ENCODE assay signal across 8 mouse cellular contexts in the genomic region with DNA sequence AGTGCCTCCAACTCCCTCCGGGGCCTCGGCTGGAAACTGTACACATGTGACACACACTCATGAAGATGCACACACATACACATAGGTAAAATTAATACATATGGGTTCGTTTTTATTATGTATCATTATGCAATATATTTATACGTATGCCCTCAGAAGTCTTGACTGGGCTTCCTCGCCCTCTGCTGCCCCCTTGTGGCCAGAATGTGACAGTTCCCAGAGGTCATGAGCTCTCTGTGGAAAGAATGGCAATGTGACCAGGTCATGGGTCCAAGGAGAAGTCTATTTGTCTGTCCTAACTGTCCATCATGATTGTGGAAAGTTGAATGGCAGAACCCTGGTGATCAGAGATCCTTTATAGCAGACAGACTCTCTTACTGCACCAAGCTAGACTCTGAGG. TPM values are rescaled to one million over a fixed set of nuclear protein-coding genes. Genes with fewer than 3 reads are reported as not detected.
A peak's percentile ranks its signal among the peaks of the same experiment; 100 is the strongest.
DNase-seq lines count a peak whose midpoint lies in the region; ATAC-seq and TF ChIP-seq lines count a peak whose summit lies in the region.

No protein-coding gene starts in this region.

- H3K9me3 ChIP-seq in forebrain, embryonic 14.5 days (replicated peaks; ENCODE audit: control insufficient read depth, low read length), result no peaks in the 10 kb centered on the region
- no peaks in the 10 kb centered on the region for H3K9me3 ChIP-seq in forebrain, embryonic 12.5 days
- H3K9me3 ChIP-seq in lung, postnatal 0 days (ENCODE audit: low read length), result no peaks in the 10 kb centered on the region

- no peak for TF ChIP-seq EP300 in lung, postnatal 0 days (IDR thresholded peaks at IDR 0.05)

- no peaks in the 10 kb centered on the region for H3K36me3 ChIP-seq in forebrain, embryonic 14.5 days (ENCODE audit: control insufficient read depth, insufficient read depth, low read length)
- H3K36me3 ChIP-seq in forebrain, embryonic 12.5 days (replicated peaks), result no peaks in the 10 kb centered on the region
- H3K36me3 ChIP-seq in lung, postnatal 0 days (ENCODE audit: insufficient read depth, low read length), result no peaks in the 10 kb centered on the region

- peak; percentile 63 for DNase-seq in forebrain, embryonic 14.5 days (ENCODE audit: low spot score)
- peak; percentile 82 for DNase-seq in adrenal gland, adult 2 months
- DNase-seq in embryo, embryonic 10 days (ENCODE audit: low spot score), result peak; percentile 81
- DNase-seq in heart, adult 8-10 months (ENCODE audit: low spot score), result peak; percentile 86
- DNase-seq in large intestine, adult 2 months (ENCODE audit: low read depth, low spot score), result peak; percentile 64
- DNase-seq in lung, postnatal 0 days (ENCODE audit: low spot score), result peak; percentile 79
- DNase-seq in right cerebral cortex, postnatal 4 days, result peak; percentile 78

- WGBS in forebrain, embryonic 14.5 days, result 21% methylated on average over 5 of the region's 5 CpGs
- 27% methylated on average over 5 of the region's 5 CpGs for WGBS in forebrain, embryonic 12.5 days
- 18% methylated on average over 5 of the region's 5 CpGs for WGBS in large intestine, adult 2 months
- 27% methylated on average over 5 of the region's 5 CpGs for WGBS in lung, postnatal 0 days

- no peak for ATAC-seq in forebrain, embryonic 14.5 days
- no peak for ATAC-seq in forebrain, embryonic 12.5 days (ENCODE audit: low FRiP score)
- peak; percentile 67 for ATAC-seq in lung, postnatal 0 days

- no peaks in the 10 kb centered on the region for H3K27me3 ChIP-seq in forebrain, embryonic 14.5 days (replicated peaks; ENCODE audit: control insufficient read depth, insufficient read depth, low read length)
- 0 out of 2 replicates have a peak, but pooled peaks cover 4% of the 10 kb centered on the region for H3K27me3 ChIP-seq in forebrain, embryonic 12.5 days
- no peaks in the 10 kb centered on the region for H3K27me3 ChIP-seq in lung, postnatal 0 days (replicated peaks; ENCODE audit: insufficient read depth, low read length)

- H3K4me2 ChIP-seq in forebrain, embryonic 14.5 days (ENCODE audit: low read length), result no peak overlapping the region
- H3K4me2 ChIP-seq in forebrain, embryonic 12.5 days, result no peak overlapping the region
- H3K4me2 ChIP-seq in lung, postnatal 0 days (replicated peaks; ENCODE audit: low read depth, low read length), result no peak overlapping the region

- H3K27ac ChIP-seq in forebrain, embryonic 14.5 days (ENCODE audit: low read depth, low read length), result no peak overlapping the region
- H3K27ac ChIP-seq in forebrain, embryonic 12.5 days, result no peak overlapping the region
- no peak overlapping the region for H3K27ac ChIP-seq in lung, postnatal 0 days (ENCODE audit: low read length)

- peak; percentile 97 for TF ChIP-seq CTCF in lung, postnatal 0 days (IDR thresholded peaks at IDR 0.05)

- no peak overlapping the region for H3K9ac ChIP-seq in forebrain, embryonic 14.5 days (ENCODE audit: low read length)
- no peak overlapping the region for H3K9ac ChIP-seq in forebrain, embryonic 12.5 days
- no peak overlapping the region for H3K9ac ChIP-seq in lung, postnatal 0 days (replicated peaks; ENCODE audit: low read depth)

- no peak overlapping the region for H3K4me3 ChIP-seq in forebrain, embryonic 14.5 days (ENCODE audit: low read depth, low read length)
- no peak overlapping the region for H3K4me3 ChIP-seq in forebrain, embryonic 12.5 days (replicated peaks)
- H3K4me3 ChIP-seq in lung, postnatal 0 days (ENCODE audit: low read depth, low read length), result no peak overlapping the region

- H3K4me1 ChIP-seq in forebrain, embryonic 14.5 days (ENCODE audit: control insufficient read depth, insufficient read depth, low read length), result no peaks in the 10 kb centered on the region
- no peaks in the 10 kb centered on the region for H3K4me1 ChIP-seq in forebrain, embryonic 12.5 days
- no peaks in the 10 kb centered on the region for H3K4me1 ChIP-seq in lung, postnatal 0 days (ENCODE audit: insufficient read depth, low read depth, low read length)

RNA-seq across cellular contexts. Expression of a gene that starts 8.6 kb away (rescaled TPM):
- polyA plus RNA-seq in forebrain, embryonic 14.5 days (2014; fragmentation: Nextera tagmentation; extraction: Ambion mirVana), result 4.1 and 6.0 TPM in 2 replicates
- 6.9 and 9.5 TPM in 2 replicates for polyA plus RNA-seq in forebrain, embryonic 12.5 days (2016; fragmentation: Nextera tagmentation; extraction: Ambion mirVana)
- total RNA-seq in adrenal gland, adult 2 months (2021), result 10 to 100 TPM; 22.1 to 24.6 TPM
- polyA plus RNA-seq in adrenal gland, adult 2 months (2012; rRNA removed), result 78.6 and 90.4 TPM in 2 replicates
- total RNA-seq in heart, adult 8-10 months (2022), result 10 to 100 TPM; 25.7 to 32.7 (median 28.6) TPM
- 4.1 and 8.1 TPM in 2 replicates for polyA plus RNA-seq in large intestine, adult 2 months (2012; rRNA removed)
- polyA plus RNA-seq in lung, postnatal 0 days (2015; fragmentation: Nextera tagmentation; extraction: Ambion mirVana), result 21.1 and 24.8 TPM in 2 replicates

RNA-seq across cellular contexts. Expression of a gene that starts 34.1 kb away (rescaled TPM):
- polyA plus RNA-seq in forebrain, embryonic 14.5 days (2014; fragmentation: Nextera tagmentation; extraction: Ambion mirVana), result 3.7 and 4.5 TPM in 2 replicates
- 2.0 and 2.7 TPM in 2 replicates for polyA plus RNA-seq in forebrain, embryonic 12.5 days (2016; fragmentation: Nextera tagmentation; extraction: Ambion mirVana)
- 1 to 10 TPM; 4.3 to 7.4 TPM for total RNA-seq in adrenal gland, adult 2 months (2021)
- polyA plus RNA-seq in adrenal gland, adult 2 months (2012; rRNA removed), result 8.0 and 10.0 TPM in 2 replicates
- total RNA-seq in heart, adult 8-10 months (2022), result 1 to 10 TPM; 2.0 to 4.5 (median 3.1) TPM
- polyA plus RNA-seq in large intestine, adult 2 months (2012; rRNA removed), result 11.2 and 11.8 TPM in 2 replicates
- 34.7 and 41.0 TPM in 2 replicates for polyA plus RNA-seq in lung, postnatal 0 days (2015; fragmentation: Nextera tagmentation; extraction: Ambion mirVana)

RNA-seq across cellular contexts. Expression of a gene that starts 35.6 kb away (rescaled TPM):
- 6.4 and 9.6 TPM in 2 replicates for polyA plus RNA-seq in forebrain, embryonic 14.5 days (2014; fragmentation: Nextera tagmentation; extraction: Ambion mirVana)
- 16.6 and 17.8 TPM in 2 replicates for polyA plus RNA-seq in forebrain, embryonic 12.5 days (2016; fragmentation: Nextera tagmentation; extraction: Ambion mirVana)
- total RNA-seq in adrenal gland, adult 2 months (2021), result 10 to 100 TPM; 35.2 to 42.7 TPM
- polyA plus RNA-seq in adrenal gland, adult 2 months (2012; rRNA removed), result 43.4 and 45.6 TPM in 2 replicates
- total RNA-seq in heart, adult 8-10 months (2022), result 10 to 100 TPM; 16.0 to 20.6 (median 17.6) TPM
- polyA plus RNA-seq in large intestine, adult 2 months (2012; rRNA removed), result 34.5 and 44.4 TPM in 2 replicates
- polyA plus RNA-seq in lung, postnatal 0 days (2015; fragmentation: Nextera tagmentation; extraction: Ambion mirVana), result 15.0 and 15.6 TPM in 2 replicates

RNA-seq across cellular contexts. Expression of a gene that starts 38.3 kb away (rescaled TPM):
- polyA plus RNA-seq in forebrain, embryonic 14.5 days (2014; fragmentation: Nextera tagmentation; extraction: Ambion mirVana), result not detected in 2 replicates
- not detected in 2 replicates for polyA plus RNA-seq in forebrain, embryonic 12.5 days (2016; fragmentation: Nextera tagmentation; extraction: Ambion mirVana)
- not detected for total RNA-seq in adrenal gland, adult 2 months (2021)
- not detected in 2 replicates for polyA plus RNA-seq in adrenal gland, adult 2 months (2012; rRNA removed)
- not detected for total RNA-seq in heart, adult 8-10 months (2022)
- polyA plus RNA-seq in large intestine, adult 2 months (2012; rRNA removed), result 115 and 205 TPM in 2 replicates
- polyA plus RNA-seq in lung, postnatal 0 days (2015; fragmentation: Nextera tagmentation; extraction: Ambion mirVana), result 0.11 TPM in 1 of 2 replicates, not detected in the other

RNA-seq across cellular contexts. Expression of a gene that starts 42.2 kb away (rescaled TPM):
- polyA plus RNA-seq in forebrain, embryonic 14.5 days (2014; fragmentation: Nextera tagmentation; extraction: Ambion mirVana), result 1.1 and 1.5 TPM in 2 replicates
- polyA plus RNA-seq in forebrain, embryonic 12.5 days (2016; fragmentation: Nextera tagmentation; extraction: Ambion mirVana), result 2.6 and 2.9 TPM in 2 replicates
- under 1 TPM; 0.84 to 0.86 TPM for total RNA-seq in adrenal gland, adult 2 months (2021)
- 1.3 and 1.5 TPM in 2 replicates for polyA plus RNA-seq in adrenal gland, adult 2 months (2012; rRNA removed)
- under 1 TPM in 2 of 4 experiments, not detected in 2; 0.14 to 0.16 TPM for total RNA-seq in heart, adult 8-10 months (2022)
- polyA plus RNA-seq in large intestine, adult 2 months (2012; rRNA removed), result 1.9 and 2.1 TPM in 2 replicates
- 3,782 and 4,046 TPM in 2 replicates for polyA plus RNA-seq in lung, postnatal 0 days (2015; fragmentation: Nextera tagmentation; extraction: Ambion mirVana)
